Mouse (Mus musculus): Measurements from ENCODE around the gene Zfp52.

DNA sequence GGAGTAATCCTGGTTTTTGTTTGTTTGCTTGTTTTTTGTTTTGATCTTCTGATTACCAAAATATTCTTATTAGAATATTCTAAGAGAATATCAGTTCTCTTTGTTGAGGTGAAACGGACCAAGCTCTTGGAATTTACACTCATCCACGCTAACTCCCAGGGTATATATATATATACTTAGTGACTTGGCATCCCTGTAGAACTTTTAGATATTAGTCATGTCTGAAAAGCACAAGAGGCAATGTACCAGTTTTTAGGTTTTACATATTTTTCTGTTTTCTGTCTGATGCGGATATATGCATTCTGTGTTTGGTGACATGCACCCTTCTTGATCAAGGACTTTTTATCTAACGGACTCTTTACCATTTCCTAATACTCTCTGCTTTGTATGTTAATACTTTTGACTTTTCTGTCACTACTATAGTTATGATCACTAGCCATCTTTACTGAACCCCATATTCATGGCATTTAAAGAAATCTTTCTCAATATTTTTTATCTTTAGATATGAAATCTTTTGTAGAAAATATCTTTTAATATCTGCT lies 18.1 kb upstream of the Zfp52 start:
- TF ChIP-seq POLR2A (IDR thresholded peaks at IDR 0.05; ENCODE audit: low read depth, low read length) = no peak
- TF ChIP-seq CTCF (IDR thresholded peaks at IDR 0.05; ENCODE audit: borderline replicate concordance, insufficient read depth, low read length) = no peak

Data from embryonic fibroblast, embryonic 13.5 days (primary cell).